Mouse (Mus musculus) midbrain, embryonic 14.5 days (tissue): Measurements from ENCODE around the gene Nrxn1. TPM values are rescaled to one million over a fixed set of nuclear protein-coding genes. Genes with fewer than 3 reads are reported as not detected.

Experiments
- ATAC-seq: fragments of 200-750 bp; cut with Nextera tagmentation; 2 replicates; pipeline ENCODE4 v1.8.0; 2017; ENCODE audit warnings: moderate number of reproducible peaks, moderate library complexity; ENCODE audit not compliant: low FRiP score, low TSS enrichment
- DNase-seq: peaks from one replicate; pipeline ENCODE4 v3.0.0-alpha.2; 2015
- H3K27ac ChIP-seq: fragments of 300-500 bp; sonication (generic); replicated peaks from 2 replicates; pipeline ENCODE4 v1.5.1; 2014; ENCODE audit warnings: mild to moderate bottlenecking, low read depth, low read length, moderate library complexity
- H3K27me3 ChIP-seq: fragments of 300-500 bp; sonication (generic); 2 replicates; pipeline ENCODE4 v1.6.1; 2014; ENCODE audit warnings: low read length, control low read depth, mixed read lengths; ENCODE audit not compliant: control insufficient read depth, insufficient read depth
- H3K36me3 ChIP-seq: fragments of 300-500 bp; sonication (generic); 2 replicates; pipeline ENCODE4 v1.6.1; 2014; ENCODE audit warnings: low read length, control low read depth; ENCODE audit not compliant: control insufficient read depth, insufficient read depth
- H3K4me1 ChIP-seq: fragments of 300-500 bp; sonication (generic); 2 replicates; pipeline ENCODE4 v1.6.1; 2014; ENCODE audit warnings: mild to moderate bottlenecking, antibody characterized with exemption, low read length, control low read depth; ENCODE audit not compliant: control insufficient read depth, insufficient read depth
- H3K4me2 ChIP-seq: fragments of 300-500 bp; sonication (generic); 2 replicates; pipeline ENCODE4 v1.6.1; 2014; ENCODE audit warnings: mild to moderate bottlenecking, low read length, moderate library complexity
- H3K4me3 ChIP-seq: fragments of 300-500 bp; sonication (generic); replicated peaks from 2 replicates; pipeline ENCODE4 v1.5.1; 2014; ENCODE audit warnings: low read depth, low read length
- H3K9ac ChIP-seq: fragments of 300-500 bp; sonication (generic); replicated peaks from 2 replicates; pipeline ENCODE4 v1.6.1; 2014; ENCODE audit warnings: mild to moderate bottlenecking, low read length, moderate library complexity
- H3K9me3 ChIP-seq: fragments of 300-500 bp; sonication (generic); 2 replicates; pipeline ENCODE4 v1.6.1; 2016; ENCODE audit warnings: low read length, control low read depth, mixed read lengths; ENCODE audit not compliant: control insufficient read depth
- WGBS: fragments of 180-500 bp; shearing (Covaris S2); extraction: QIAGEN DNeasy Blood & Tissue Kit; methylation state at CpG from one replicate; pipeline ENCODE4 v1.1.7; 2014; 5-methylcytosine and 5-hydroxymethylcytosine counted together
- polyA plus RNA-seq: library from polyadenylated mRNA; unstranded; fragments of >200 nt; fragmentation: Nextera tagmentation; extraction: Ambion mirVana; gene quantifications from 2 replicates; pipeline ENCODE4 v1.2.1, GENCODE M21; 2014

Gene Nrxn1
- polyA plus RNA-seq, 1 experiment from 2014 or later = 171 TPM

DNA sequence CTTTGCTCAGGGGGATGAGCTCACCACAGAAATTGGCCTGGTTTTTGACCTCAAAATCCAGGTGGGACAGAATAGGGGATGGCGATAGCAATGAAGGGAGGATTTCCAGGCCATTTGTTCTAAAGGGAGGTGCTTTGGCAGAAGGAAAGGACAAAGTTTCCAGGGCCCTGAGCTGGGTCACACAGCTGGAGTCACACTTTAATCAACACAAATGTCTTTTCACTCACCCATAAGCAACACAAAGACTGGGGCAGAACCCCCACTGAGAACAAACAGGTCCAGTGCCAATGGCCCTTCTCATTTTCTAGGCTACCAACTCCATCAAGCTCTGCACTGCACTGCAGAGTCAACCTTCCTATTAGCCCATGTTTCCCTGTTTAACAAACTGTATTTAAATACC lies 249.0 kb downstream of the Nrxn1 start:
- no peak overlapping the region for H3K4me3 ChIP-seq
- WGBS = 5% methylated on average over 1 of the region's 1 CpGs
- H3K9me3 ChIP-seq = no peaks in the 10 kb centered on the region
- no peak for ATAC-seq
- DNase-seq = no peak
- 0 out of 2 replicates have a peak, but pooled peaks cover 3% of the 10 kb centered on the region for H3K4me1 ChIP-seq
- no peak overlapping the region for H3K4me2 ChIP-seq
- H3K36me3 ChIP-seq = no peaks in the 10 kb centered on the region
- no peaks in the 10 kb centered on the region for H3K27me3 ChIP-seq
- no peak overlapping the region for H3K27ac ChIP-seq
- no peak overlapping the region for H3K9ac ChIP-seq

DNA sequence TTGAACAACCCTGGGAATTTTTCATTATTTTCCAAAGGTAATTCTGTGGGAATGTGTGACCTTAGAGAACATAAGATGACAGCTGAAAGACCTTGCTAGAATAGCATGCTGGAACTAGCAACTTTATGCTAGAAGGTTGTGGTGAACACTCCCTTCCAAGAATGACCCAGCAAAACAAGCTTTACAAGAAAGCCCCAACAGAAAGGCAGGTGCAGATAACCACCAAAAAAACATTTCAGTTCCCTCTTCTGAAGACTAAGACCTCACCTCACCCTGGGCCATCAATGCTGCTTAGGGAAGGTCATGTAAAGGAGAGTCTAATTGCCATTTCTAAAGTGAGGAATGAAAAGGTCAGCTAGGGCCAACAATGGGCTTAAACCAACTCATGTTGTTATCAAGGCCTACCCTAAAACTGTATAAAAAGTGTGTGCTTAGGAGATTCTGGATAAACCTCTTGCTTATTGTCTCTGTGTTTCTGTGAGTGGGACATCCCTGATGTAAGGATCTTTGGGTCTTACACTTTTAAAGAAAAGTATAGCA lies 249.7 kb downstream of the Nrxn1 start:
- Histone ChIP-seq H3K4me1 (0 out of 2 replicates have a peak, but pooled peaks cover 3% of the 10 kb centered on the region), H3K4me3 (no peak overlapping the region), H3K27ac (no peak overlapping the region), H3K36me3 (no peaks in the 10 kb centered on the region), H3K4me2 (no peak overlapping the region), H3K9ac (no peak overlapping the region), H3K9me3 (no peaks in the 10 kb centered on the region), H3K27me3 (no peaks in the 10 kb centered on the region)
- DNase-seq (no peak), ATAC-seq (no peak)

DNA sequence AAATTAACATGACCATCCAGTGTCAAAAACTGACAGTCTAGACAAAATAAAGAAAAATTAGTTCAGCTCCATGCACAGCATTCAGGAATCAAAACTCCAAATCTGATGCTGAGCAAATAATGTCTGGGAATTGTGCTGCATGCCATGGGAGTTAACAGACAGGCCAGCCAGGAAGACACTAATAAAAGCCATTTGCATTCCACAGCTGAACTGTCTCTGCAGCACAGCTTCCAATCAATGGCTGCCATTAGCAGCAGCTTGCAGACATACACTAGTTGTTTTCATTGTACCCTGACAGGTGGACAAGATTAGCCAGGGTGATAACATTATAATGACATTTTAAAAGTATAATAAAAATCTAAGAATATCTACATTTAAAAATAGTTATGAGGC lies 255.9 kb downstream of the Nrxn1 start:
- Histone ChIP-seq H3K9me3 (no peaks in the 10 kb centered on the region), H3K36me3 (no peaks in the 10 kb centered on the region), H3K9ac (no peak overlapping the region), H3K27me3 (no peaks in the 10 kb centered on the region), H3K4me1 (peaks cover 15% of the 10 kb centered on the region), H3K27ac (peak overlapping the region; percentile 68), H3K4me2 (no peak overlapping the region), H3K4me3 (no peak overlapping the region)
- peak; percentile 65 for DNase-seq
- peak; percentile 76 for ATAC-seq

DNA sequence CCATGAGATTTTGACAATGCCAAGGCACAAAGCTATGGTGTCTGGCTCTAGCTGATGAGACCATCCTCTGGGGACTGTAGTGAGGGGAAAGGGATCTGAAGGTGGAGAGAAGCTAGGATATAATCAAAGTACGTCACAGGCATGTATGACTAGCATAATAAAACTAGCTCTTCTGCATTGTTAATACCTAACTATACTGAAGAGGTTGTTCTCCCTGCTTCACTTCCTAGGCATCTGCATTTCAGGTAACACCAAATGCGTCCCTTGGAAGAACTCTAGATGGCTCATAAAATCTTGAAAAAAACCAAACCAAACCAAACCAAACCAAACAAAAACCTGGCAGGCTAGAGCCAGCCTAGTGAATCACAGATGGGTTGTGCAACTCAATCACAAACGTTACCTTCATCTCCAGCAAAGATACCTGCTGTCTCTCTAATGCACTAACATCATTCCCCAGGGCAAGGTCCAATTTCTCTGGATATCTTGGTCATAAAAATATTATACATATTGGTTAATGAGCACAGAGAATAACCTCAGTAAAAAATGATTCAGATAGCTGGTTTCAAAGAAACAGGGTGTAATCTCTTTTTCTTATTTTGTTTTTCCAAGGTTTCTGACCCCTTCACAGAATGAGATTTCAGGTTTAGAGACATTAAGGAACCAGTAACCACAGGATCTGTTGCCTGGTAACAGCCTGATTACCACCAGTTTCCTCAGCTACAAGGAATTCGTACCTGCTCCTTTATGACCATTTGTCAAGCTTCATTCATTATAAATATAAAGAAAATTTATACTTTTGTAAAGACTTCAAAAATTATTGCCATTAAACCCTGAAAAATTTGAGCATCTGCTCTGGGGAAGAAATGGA lies 256.5 kb downstream of the Nrxn1 start:
- no peak overlapping the region for H3K4me2 ChIP-seq
- peak overlapping the region; percentile 68 for H3K27ac ChIP-seq
- H3K4me3 ChIP-seq = no peak overlapping the region
- WGBS = 44% methylated on average over 4 of the region's 4 CpGs
- no peak overlapping the region for H3K9ac ChIP-seq
- ATAC-seq (no peak; the same call in 1 of the 2 replicates), DNase-seq (peak; percentile 42)
- peaks cover 15% of the 10 kb centered on the region for H3K4me1 ChIP-seq
- H3K9me3 ChIP-seq = no peaks in the 10 kb centered on the region
- no peaks in the 10 kb centered on the region for H3K27me3 ChIP-seq
- no peaks in the 10 kb centered on the region for H3K36me3 ChIP-seq

DNA sequence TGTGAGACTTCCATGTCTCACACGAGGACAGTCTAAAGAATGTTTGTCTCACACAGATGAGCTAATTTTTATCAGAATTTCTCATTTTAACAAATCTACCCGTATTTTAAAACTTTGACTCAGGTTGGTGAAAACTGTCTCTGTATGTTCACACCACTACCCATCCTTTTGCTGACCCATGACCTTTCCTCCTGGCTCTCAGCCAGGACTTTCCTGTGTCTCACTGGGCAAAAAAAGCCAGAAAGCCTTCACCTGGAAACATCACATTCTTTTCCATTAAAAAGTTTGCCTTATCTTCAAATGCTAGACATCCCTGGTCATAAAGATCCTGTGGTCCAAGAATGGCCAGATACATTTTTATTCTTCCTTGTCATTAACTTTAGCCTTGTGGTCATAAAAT lies 274.5 kb downstream of the Nrxn1 start:
- Histone ChIP-seq H3K9ac (no peak overlapping the region), H3K27me3 (no peaks in the 10 kb centered on the region), H3K4me2 (no peak overlapping the region), H3K4me3 (no peak overlapping the region), H3K9me3 (no peaks in the 10 kb centered on the region), H3K4me1 (no peaks in the 10 kb centered on the region), H3K27ac (no peak overlapping the region), H3K36me3 (no peaks in the 10 kb centered on the region)
- ATAC-seq (no peak), DNase-seq (no peak)
- WGBS = 80% methylated on average over 2 of the region's 2 CpGs

DNA sequence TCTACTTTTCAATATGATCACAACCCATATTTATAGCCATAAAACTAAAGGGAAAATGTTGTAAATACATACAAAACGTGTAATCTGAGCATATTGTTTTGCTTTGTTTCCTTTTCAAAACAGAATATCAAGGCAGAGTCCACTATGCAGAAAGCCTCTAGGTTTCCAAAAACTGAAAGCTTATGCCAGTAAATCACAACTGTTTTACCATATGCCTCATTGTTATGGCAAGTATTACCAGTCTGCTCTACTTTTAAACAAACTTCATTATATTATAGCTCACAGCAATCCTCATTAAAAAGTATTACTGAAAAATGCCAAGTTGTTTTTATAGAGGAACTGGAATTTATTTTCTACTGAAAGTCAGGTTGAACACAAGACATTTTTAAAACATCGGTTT lies 275.0 kb downstream of the Nrxn1 start:
- H3K4me2 ChIP-seq = no peak overlapping the region
- no peaks in the 10 kb centered on the region for H3K36me3 ChIP-seq
- H3K4me3 ChIP-seq = no peak overlapping the region
- no peak overlapping the region for H3K9ac ChIP-seq
- no peaks in the 10 kb centered on the region for H3K27me3 ChIP-seq
- no peaks in the 10 kb centered on the region for H3K4me1 ChIP-seq
- H3K27ac ChIP-seq = no peak overlapping the region
- DNase-seq (no peak), ATAC-seq (no peak)
- WGBS = 89% methylated on average over 2 of the region's 2 CpGs
- no peaks in the 10 kb centered on the region for H3K9me3 ChIP-seq

DNA sequence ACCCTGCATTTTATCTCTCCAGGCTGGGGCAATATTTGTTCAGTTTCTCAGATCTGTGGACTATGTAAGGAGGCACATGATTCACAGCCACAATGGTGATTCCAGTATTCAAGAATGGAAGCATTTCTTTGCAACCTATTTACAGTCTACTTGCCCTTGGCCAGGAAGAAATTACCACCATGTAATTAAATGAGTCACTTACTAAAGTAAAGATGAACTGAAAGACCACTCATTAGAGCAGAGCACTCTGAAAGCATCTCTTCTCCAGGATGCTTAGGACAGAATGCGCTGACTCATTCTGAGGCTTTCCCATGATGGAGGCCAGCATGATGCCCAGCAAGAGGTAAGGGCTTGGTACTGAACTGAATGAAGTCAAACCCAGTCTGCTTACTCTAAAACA lies 277.6 kb downstream of the Nrxn1 start:
- H3K4me3 ChIP-seq = no peak overlapping the region
- ATAC-seq (no peak), DNase-seq (no peak)
- no peak overlapping the region for H3K4me2 ChIP-seq
- no peaks in the 10 kb centered on the region for H3K27me3 ChIP-seq
- 0 out of 2 replicates have a peak, but pooled peaks cover 5% of the 10 kb centered on the region for H3K9me3 ChIP-seq
- H3K4me1 ChIP-seq = no peaks in the 10 kb centered on the region
- WGBS = 94% methylated on average over 1 of the region's 1 CpGs
- H3K36me3 ChIP-seq = no peaks in the 10 kb centered on the region
- H3K27ac ChIP-seq = no peak overlapping the region
- H3K9ac ChIP-seq = no peak overlapping the region

DNA sequence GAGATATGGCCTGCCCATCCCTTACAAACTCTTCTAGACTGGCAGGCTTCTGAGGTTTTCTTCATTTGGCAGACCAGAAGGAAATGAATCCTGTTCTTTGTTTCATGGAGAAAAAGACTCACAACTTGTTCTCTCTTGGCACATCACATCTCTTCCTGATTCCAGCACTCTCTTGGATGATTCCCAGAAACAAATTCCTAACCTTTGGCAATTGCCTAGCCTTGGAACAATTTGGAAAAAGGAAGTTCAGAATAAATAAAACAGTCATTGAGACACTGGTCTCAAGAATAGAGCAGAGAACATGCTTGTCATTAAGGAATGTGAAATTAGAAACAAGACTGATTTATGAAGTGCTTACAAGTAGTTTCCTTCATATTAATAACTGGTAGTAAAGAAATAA lies 279.1 kb downstream of the Nrxn1 start:
- no peaks in the 10 kb centered on the region for H3K4me1 ChIP-seq
- DNase-seq (no peak), ATAC-seq (no peak)
- no peak overlapping the region for H3K9ac ChIP-seq
- 0 out of 2 replicates have a peak, but pooled peaks cover 5% of the 10 kb centered on the region for H3K9me3 ChIP-seq
- H3K36me3 ChIP-seq = no peaks in the 10 kb centered on the region
- H3K27ac ChIP-seq = no peak overlapping the region
- H3K27me3 ChIP-seq = no peaks in the 10 kb centered on the region
- H3K4me2 ChIP-seq = no peak overlapping the region
- no peak overlapping the region for H3K4me3 ChIP-seq

DNA sequence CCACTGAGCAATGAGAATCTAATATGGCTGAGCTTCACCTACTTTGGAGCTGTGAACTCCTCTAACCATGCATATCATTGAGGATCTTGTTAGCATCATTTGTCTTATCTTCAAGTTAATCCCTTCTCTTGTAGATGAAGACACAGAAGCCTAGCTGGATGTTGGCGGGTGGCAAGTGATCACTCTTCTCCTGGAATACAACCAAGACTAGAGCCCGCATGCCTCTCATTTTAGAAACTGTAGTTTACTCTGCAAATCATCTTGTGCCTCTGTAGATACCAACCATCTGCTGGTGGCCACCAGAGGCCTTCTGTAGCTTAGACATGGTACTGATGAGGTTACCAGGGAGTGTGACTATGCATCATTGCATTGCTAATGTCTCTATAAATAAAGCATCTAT lies 280.4 kb downstream of the Nrxn1 start:
- Histone ChIP-seq H3K27me3 (no peaks in the 10 kb centered on the region), H3K4me1 (no peaks in the 10 kb centered on the region), H3K4me2 (no peak overlapping the region), H3K9me3 (0 out of 2 replicates have a peak, but pooled peaks cover 5% of the 10 kb centered on the region), H3K4me3 (no peak overlapping the region), H3K27ac (no peak overlapping the region), H3K9ac (no peak overlapping the region), H3K36me3 (no peaks in the 10 kb centered on the region)
- DNase-seq = no peak
- 93% methylated on average over 2 of the region's 2 CpGs for WGBS
- no peak for ATAC-seq
